Mouse (Mus musculus) cerebellum, adult 11 months (tissue): ENCODE results near the gene B9d1.

Source experiments
- DNase-seq: peaks from one replicate; pipeline ENCODE4 v3.0.0; 2022

B9d1 gene

GRCm38 (mm10) chr11:61504713-61505257 is at the start of gene B9d1:
B9d1 (plus strand) TSS chr11:61505144.
- DNase-seq: peak; percentile 98

- no peak for DNase-seq
Observed at GRCm38 (mm10) chr11:61464071-61464470, 40.9 kb upstream of the B9d1 start.

- no peak for DNase-seq
Observed at GRCm38 (mm10) chr11:61465422-61465821, 39.5 kb upstream of the B9d1 start.

GRCm38 (mm10) chr11:61468534-61468933 is 36.4 kb upstream of the B9d1 start:
- peak; percentile 93 for DNase-seq

- no peak for DNase-seq
Observed at GRCm38 (mm10) chr11:61469317-61469917, 35.5 kb upstream of the B9d1 start.

GRCm38 (mm10) chr11:61470880-61471279 is 34.1 kb upstream of the B9d1 start:
- DNase-seq: no peak

GRCm38 (mm10) chr11:61473630-61474029 is 31.3 kb upstream of the B9d1 start:
- DNase-seq: no peak

- peak; percentile 73 for DNase-seq
Observed at GRCm38 (mm10) chr11:61476786-61477382, 28.1 kb upstream of the B9d1 start.

- DNase-seq: no peak
Observed at GRCm38 (mm10) chr11:61477566-61478508, 27.1 kb upstream of the B9d1 start.

GRCm38 (mm10) chr11:61478788-61479187 is 26.2 kb upstream of the B9d1 start:
- no peak for DNase-seq

GRCm38 (mm10) chr11:61481239-61482090 is 23.5 kb upstream of the B9d1 start:
- DNase-seq: no peak

GRCm38 (mm10) chr11:61483226-61483845 is 21.6 kb upstream of the B9d1 start:
- DNase-seq: no peak

GRCm38 (mm10) chr11:61484256-61484612 is 20.7 kb upstream of the B9d1 start:
- DNase-seq: no peak

- peak; percentile 69 for DNase-seq
Observed at GRCm38 (mm10) chr11:61484613-61485540, 20.1 kb upstream of the B9d1 start, which contains the start of gene Mfap4. Mfap4 (plus strand) TSS chr11:61485431.

GRCm38 (mm10) chr11:61485541-61486457 is 19.1 kb upstream of the B9d1 start:
- no peak for DNase-seq

- no peak for DNase-seq
Observed at GRCm38 (mm10) chr11:61486458-61487219, 18.3 kb upstream of the B9d1 start.

- DNase-seq: no peak
Observed at GRCm38 (mm10) chr11:61487401-61487800, 17.5 kb upstream of the B9d1 start.

- no peak for DNase-seq
Observed at GRCm38 (mm10) chr11:61487936-61488335, 17.0 kb upstream of the B9d1 start.

GRCm38 (mm10) chr11:61489085-61489484 is 15.9 kb upstream of the B9d1 start:
- no peak for DNase-seq
